Mouse (Mus musculus) brain, embryonic 14.5 days (tissue): ENCODE results near the gene Ccdc182.

Experiments
- CTCF ChIP-seq: fragments of 200-500 bp; IDR thresholded peaks from 2 replicates; pipeline ENCODE4 v1.5.1; 2012; ENCODE audit warnings: inconsistent platforms, mild to moderate bottlenecking, moderate library complexity, borderline replicate concordance; ENCODE audit not compliant: insufficient read depth, insufficient read length; ENCODE audit errors: extremely low read depth
- POLR2A ChIP-seq: fragments of 200-500 bp; IDR thresholded peaks from 2 replicates; pipeline ENCODE4 v1.6.1; 2012; ENCODE audit warnings: mild to moderate bottlenecking, inconsistent platforms, borderline replicate concordance; ENCODE audit not compliant: poor library complexity, insufficient read depth, insufficient read length, severe bottlenecking; ENCODE audit errors: extremely low read depth

GRCm38 (mm10) chr11:88327016-88327415, 33.2 kb downstream of the Ccdc182 start:
- TF ChIP-seq POLR2A (no peak), CTCF (no peak)
